Mouse (Mus musculus): ENCODE measurements around the gene Phyhipl.

The Phyhipl gene

GRCm38 (mm10) chr10:70530185-70530823, 125.5 kb downstream of the Phyhipl start:
- DNase-seq = no peak

- DNase-seq = no peak
Measured at GRCm38 (mm10) chr10:70521379-70521778, 134.4 kb downstream of the Phyhipl start.

GRCm38 (mm10) chr10:70520143-70521131, 135.3 kb downstream of the Phyhipl start:
- no peak for DNase-seq

- DNase-seq = no peak
Measured at GRCm38 (mm10) chr10:70519640-70520099, 136.1 kb downstream of the Phyhipl start.

- no peak for DNase-seq
Measured at GRCm38 (mm10) chr10:70516661-70517060, 139.1 kb downstream of the Phyhipl start.

GRCm38 (mm10) chr10:70514848-70515247, 140.9 kb downstream of the Phyhipl start:
- no peak for DNase-seq

GRCm38 (mm10) chr10:70507880-70508279, 147.9 kb downstream of the Phyhipl start:
- no peak for DNase-seq

Data from thymus, postnatal 36 days (tissue).